Mouse (Mus musculus) embryonic facial prominence, embryonic 14.5 days (tissue): ENCODE measurements around the gene Kri1. TPM values are rescaled to one million over a fixed set of nuclear protein-coding genes. Genes with fewer than 3 reads are reported as not detected.

Experiments used
- ATAC-seq: fragments of 200-750 bp; cut with Nextera tagmentation; 2 replicates; pipeline ENCODE4 v1.8.0; 2017; ENCODE audit warnings: low read depth, moderate number of reproducible peaks, moderate TSS enrichment
- DNase-seq: peaks from one replicate; pipeline ENCODE4 v3.0.0-alpha.2; 2015; ENCODE audit warnings: low spot score
- H3K27ac ChIP-seq: fragments of 300-500 bp; sonication (generic); replicated peaks from 2 replicates; pipeline ENCODE4 v1.5.1; 2014; ENCODE audit warnings: low read depth, mild to moderate bottlenecking, low read length, moderate library complexity
- H3K27me3 ChIP-seq: fragments of 300-500 bp; sonication (generic); replicated peaks from 2 replicates; pipeline ENCODE4 v1.6.1; 2014; ENCODE audit warnings: low read length; ENCODE audit not compliant: control insufficient read depth, insufficient read depth
- H3K36me3 ChIP-seq: fragments of 300-500 bp; sonication (generic); 2 replicates; pipeline ENCODE4 v1.6.1; 2014; ENCODE audit warnings: low read length, mixed read lengths; ENCODE audit not compliant: control insufficient read depth, insufficient read depth
- H3K4me1 ChIP-seq: fragments of 300-500 bp; sonication (generic); 2 replicates; pipeline ENCODE4 v1.6.1; 2014; ENCODE audit warnings: antibody characterized with exemption, low read length; ENCODE audit not compliant: control insufficient read depth, insufficient read depth
- H3K4me2 ChIP-seq: fragments of 300-500 bp; sonication (generic); 2 replicates; pipeline ENCODE4 v1.6.1; 2014; ENCODE audit warnings: low read depth, mild to moderate bottlenecking, low read length, moderate library complexity, mixed read lengths
- H3K4me3 ChIP-seq: fragments of 300-500 bp; sonication (generic); 2 replicates; pipeline ENCODE4 v1.5.1; 2014; ENCODE audit warnings: low read depth, mild to moderate bottlenecking, low read length
- H3K9ac ChIP-seq: fragments of 300-500 bp; sonication (generic); 2 replicates; pipeline ENCODE4 v1.6.1; 2014; ENCODE audit warnings: low read depth, mild to moderate bottlenecking, low read length, moderate library complexity, mixed read lengths
- H3K9me3 ChIP-seq: fragments of 300-500 bp; sonication (generic); 2 replicates; pipeline ENCODE4 v1.6.1; 2016; ENCODE audit warnings: low read length; ENCODE audit not compliant: control insufficient read depth
- WGBS: fragments of 180-500 bp; shearing (Covaris S2); extraction: QIAGEN DNeasy Blood & Tissue Kit; methylation state at CpG from one replicate; pipeline ENCODE4 v1.1.7; 2014; 5-methylcytosine and 5-hydroxymethylcytosine counted together
- polyA plus RNA-seq: library from polyadenylated mRNA; unstranded; fragments of >200 nt; fragmentation: Nextera tagmentation; extraction: Ambion mirVana; gene quantifications from 2 replicates; pipeline ENCODE4 v1.2.1, GENCODE M21; 2014

The Kri1 gene
- polyA plus RNA-seq = 11.0 and 14.4 TPM in 2 replicates

GRCm38 (mm10) chr9:21287571-21288402 is at the start of gene Kri1:
Gene Kri1, minus strand, starts transcription at chr9:21287969.
- WGBS = under 1% methylated on average over 56 of the region's 59 CpGs
- Histone ChIP-seq H3K9me3 (no peaks in the 10 kb centered on the region), H3K4me1 (peaks cover 23% of the 10 kb centered on the region), H3K27me3 (no peaks in the 10 kb centered on the region), H3K9ac (peak within 1 kb of the TSS; percentile 75), H3K4me2 (peak within 1 kb of the TSS; percentile 70), H3K36me3 (peaks cover 23% of the 10 kb centered on the region), H3K27ac (peak within 1 kb of the TSS; percentile 85), H3K4me3 (peak within 1 kb of the TSS; percentile 72)
- peak; percentile 75 for ATAC-seq
- DNase-seq = peak; percentile 100

- Histone ChIP-seq H3K4me3 (no peak overlapping the region), H3K9ac (no peak overlapping the region), H3K36me3 (peaks cover 23% of the 10 kb centered on the region), H3K9me3 (no peaks in the 10 kb centered on the region), H3K4me2 (no peak overlapping the region), H3K27ac (no peak overlapping the region), H3K27me3 (no peaks in the 10 kb centered on the region), H3K4me1 (peaks cover 11% of the 10 kb centered on the region)
- DNase-seq = no peak
- WGBS = 80% methylated on average over 8 of the region's 8 CpGs
- no peak for ATAC-seq
These were observed 48.7 kb upstream of the Kri1 start for GRCm38 (mm10) chr9:21336491-21336890.

GRCm38 (mm10) chr9:21335391-21335790 is 47.6 kb upstream of the Kri1 start:
- no peak for DNase-seq
- Histone ChIP-seq H3K27ac (no peak overlapping the region), H3K9me3 (no peaks in the 10 kb centered on the region), H3K4me2 (no peak overlapping the region), H3K36me3 (peaks cover 18% of the 10 kb centered on the region), H3K27me3 (no peaks in the 10 kb centered on the region), H3K4me1 (peaks cover 11% of the 10 kb centered on the region), H3K9ac (no peak overlapping the region), H3K4me3 (no peak overlapping the region)
- no peak for ATAC-seq
- WGBS = 81% methylated on average over 4 of the region's 4 CpGs

GRCm38 (mm10) chr9:21334747-21335146 is 47.0 kb upstream of the Kri1 start:
- Histone ChIP-seq H3K4me3 (no peak overlapping the region), H3K9ac (no peak overlapping the region), H3K4me2 (no peak overlapping the region), H3K27me3 (no peaks in the 10 kb centered on the region), H3K27ac (no peak overlapping the region), H3K4me1 (peaks cover 11% of the 10 kb centered on the region), H3K9me3 (no peaks in the 10 kb centered on the region), H3K36me3 (peaks cover 12% of the 10 kb centered on the region)
- no peak for ATAC-seq
- no peak for DNase-seq

- no peak overlapping the region for H3K4me2 ChIP-seq
- 0 out of 2 replicates have a peak, but pooled peaks cover 3% of the 10 kb centered on the region for H3K36me3 ChIP-seq
- H3K27ac ChIP-seq = no peak overlapping the region
- H3K27me3 ChIP-seq = no peaks in the 10 kb centered on the region
- H3K9ac ChIP-seq = no peak overlapping the region
- 79% methylated on average over 1 of the region's 1 CpGs for WGBS
- H3K4me3 ChIP-seq = no peak overlapping the region
- no peaks in the 10 kb centered on the region for H3K9me3 ChIP-seq
- H3K4me1 ChIP-seq = peaks cover 11% of the 10 kb centered on the region
- ATAC-seq (no peak), DNase-seq (no peak)
These were observed 45.8 kb upstream of the Kri1 start for GRCm38 (mm10) chr9:21333523-21333922.

- H3K4me3 ChIP-seq = no peak overlapping the region
- H3K9me3 ChIP-seq = no peaks in the 10 kb centered on the region
- ATAC-seq (0 out of 2 replicates have a peak, but pooled peaks have one; percentile 13), DNase-seq (no peak)
- peak overlapping the region; percentile 40 for H3K27ac ChIP-seq
- 19% methylated on average over 9 of the region's 9 CpGs for WGBS
- no peak overlapping the region; the same call in 1 of the 2 replicates for H3K9ac ChIP-seq
- no peaks in the 10 kb centered on the region for H3K27me3 ChIP-seq
- H3K36me3 ChIP-seq = no peaks in the 10 kb centered on the region
- peaks cover 11% of the 10 kb centered on the region for H3K4me1 ChIP-seq
- no peak overlapping the region for H3K4me2 ChIP-seq
These were observed 44.6 kb upstream of the Kri1 start for GRCm38 (mm10) chr9:21332161-21333061.

- no peaks in the 10 kb centered on the region for H3K36me3 ChIP-seq
- peak overlapping the region; percentile 40; the same call in 1 of the 2 replicates for H3K27ac ChIP-seq
- no peak overlapping the region for H3K4me3 ChIP-seq
- H3K9me3 ChIP-seq = no peaks in the 10 kb centered on the region
- no peak for DNase-seq
- no peak overlapping the region for H3K4me2 ChIP-seq
- peaks cover 11% of the 10 kb centered on the region for H3K4me1 ChIP-seq
- WGBS = 87% methylated on average over 12 of the region's 12 CpGs
- H3K9ac ChIP-seq = no peak overlapping the region; the same call in 1 of the 2 replicates
- no peaks in the 10 kb centered on the region for H3K27me3 ChIP-seq
- no peak for ATAC-seq
These were observed 43.8 kb upstream of the Kri1 start for GRCm38 (mm10) chr9:21331365-21332140.

GRCm38 (mm10) chr9:21329699-21330289 is 42.0 kb upstream of the Kri1 start:
- 94% methylated on average over 10 of the region's 10 CpGs for WGBS
- peaks cover 11% of the 10 kb centered on the region for H3K4me1 ChIP-seq

More at GRCm38 (mm10) chr9:21329699-21330289, 42.0 kb upstream of the Kri1 start:
- H3K4me2 ChIP-seq = no peak overlapping the region
- no peaks in the 10 kb centered on the region for H3K36me3 ChIP-seq
- DNase-seq (no peak), ATAC-seq (no peak)
- no peak overlapping the region for H3K27ac ChIP-seq
- H3K9me3 ChIP-seq = no peaks in the 10 kb centered on the region
- no peaks in the 10 kb centered on the region for H3K27me3 ChIP-seq
- no peak overlapping the region for H3K9ac ChIP-seq
- no peak overlapping the region for H3K4me3 ChIP-seq
